Mouse (Mus musculus): Measurements from ENCODE around the gene Olfr715b. TPM values are rescaled to one million over a fixed set of nuclear protein-coding genes. Genes with fewer than 3 reads are reported as not detected.
"Not testable (repeated sequence)": the region's sequence is repeated elsewhere in the genome, so short reads cannot be mapped to it uniquely, and the experiment has no call there.

Gene Olfr715b
- total RNA-seq (2012; rRNA removed), result not detected in 2 replicates

- not testable (repeated sequence) for H3K4me3 ChIP-seq (ENCODE audit: insufficient read depth in 1 of 2, low read depth in 1 of 2, low read length in 2 of 2, poor library complexity in 1 of 2, severe bottlenecking in 1 of 2); H3K36me3 ChIP-seq (ENCODE audit: control insufficient read depth, insufficient read depth, low read length, poor library complexity, severe bottlenecking); H3K9me3 ChIP-seq (ENCODE audit: control insufficient read depth, insufficient read depth, low read depth, low read length); H3K4me1 ChIP-seq (ENCODE audit: control insufficient read depth in 2 of 2, insufficient read depth in 2 of 2, low read length in 2 of 2, poor library complexity in 1 of 2); H3K9ac ChIP-seq (ENCODE audit: insufficient read depth, low read depth, low read length, poor library complexity, severe bottlenecking); H3K27ac ChIP-seq (ENCODE audit: insufficient read depth, low read depth, low read length, poor library complexity, severe bottlenecking); DNase-seq (ENCODE audit: low read depth, low spot score)
- in situ Hi-C loops (cut with MboI; ENCODE audit: low sequenced_read_pairs in 2 of 2, unreplicated experiment in 2 of 2), result loop anchor here (10.0 kb wide), 1 partner anchor 45 kb away; no protein-coding TSS in a partner anchor
Measured at GRCm38 (mm10) chr7:107110269-107110668, at the start of gene Olfr715b. TSS of gene Olfr715b (minus strand) at chr7:107110369.

- H3K36me3 ChIP-seq (ENCODE audit: control insufficient read depth, insufficient read depth, low read length, poor library complexity, severe bottlenecking); H3K4me1 ChIP-seq (ENCODE audit: control insufficient read depth in 2 of 2, insufficient read depth in 2 of 2, low read length in 2 of 2, poor library complexity in 1 of 2); DNase-seq (ENCODE audit: low read depth, low spot score); H3K9ac ChIP-seq (ENCODE audit: insufficient read depth, low read depth, low read length, poor library complexity, severe bottlenecking); H3K27ac ChIP-seq (ENCODE audit: insufficient read depth, low read depth, low read length, poor library complexity, severe bottlenecking); in situ Hi-C loops (cut with MboI; ENCODE audit: low sequenced_read_pairs in 2 of 2, unreplicated experiment in 2 of 2); H3K4me3 ChIP-seq (ENCODE audit: insufficient read depth in 1 of 2, low read depth in 1 of 2, low read length in 2 of 2, poor library complexity in 1 of 2, severe bottlenecking in 1 of 2); H3K9me3 ChIP-seq (ENCODE audit: control insufficient read depth, insufficient read depth, low read depth, low read length): not testable (repeated sequence)
Measured at GRCm38 (mm10) chr7:107138027-107138426, 27.9 kb upstream of the Olfr715b start, which contains the start of gene Olfr716. TSS of gene Olfr716 (plus strand) at chr7:107138327.

DNA sequence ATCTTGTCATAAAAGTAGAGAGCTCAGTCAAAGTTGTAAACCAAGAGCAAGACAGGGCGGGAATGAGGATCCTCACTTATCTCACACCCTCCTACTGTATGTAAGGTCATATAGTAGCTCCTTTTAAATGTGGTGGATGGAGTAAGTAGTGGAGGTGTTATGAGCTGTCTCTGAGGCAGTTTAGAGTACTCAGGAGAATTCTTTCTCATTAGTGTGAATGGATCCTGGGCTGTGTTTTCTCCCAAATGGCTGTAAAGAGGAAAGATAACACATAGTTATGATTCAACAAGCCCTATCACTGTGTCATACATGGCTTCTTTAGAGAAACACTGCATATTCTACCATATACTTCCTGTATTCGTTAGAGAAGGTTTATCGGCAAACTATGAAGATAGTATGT lies 20.8 kb upstream of the Olfr715b start, which contains the start of gene Olfr715:
Gene Olfr715, minus strand, starts transcription at position 101 of the 400 bp plus-strand sequence.
- DNase-seq (ENCODE audit: low read depth, low spot score); in situ Hi-C loops (cut with MboI; ENCODE audit: low sequenced_read_pairs in 2 of 2, unreplicated experiment in 2 of 2); H3K9me3 ChIP-seq (ENCODE audit: control insufficient read depth, insufficient read depth, low read depth, low read length): not testable (repeated sequence)

DNA sequence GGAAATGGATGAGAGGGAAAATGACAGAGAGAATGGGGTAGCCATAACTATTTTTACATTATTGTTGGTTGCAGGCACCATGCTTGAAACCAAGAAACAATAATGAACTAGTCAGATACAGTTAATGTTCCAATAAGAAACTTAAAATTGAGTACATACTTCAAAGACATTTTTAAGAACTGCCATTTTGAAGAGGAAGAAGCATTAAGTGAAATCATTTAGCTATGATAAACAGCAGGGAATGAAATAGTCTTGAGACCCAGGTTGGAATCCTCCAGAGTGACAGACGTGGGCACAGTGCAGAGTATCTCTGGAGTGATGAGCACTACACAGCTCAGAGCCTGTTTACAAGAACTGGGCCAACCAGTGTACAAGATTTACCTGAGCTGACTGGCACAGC lies 17.2 kb downstream of the Olfr715b start, which contains the start of gene Olfr17:
Gene Olfr17, plus strand, starts transcription at position 301 of the 400 bp plus-strand sequence.
- Histone ChIP-seq H3K27ac (ENCODE audit: insufficient read depth, low read depth, low read length, poor library complexity, severe bottlenecking) (no peak within 1 kb of the TSS), H3K36me3 (ENCODE audit: control insufficient read depth, insufficient read depth, low read length, poor library complexity, severe bottlenecking) (no peaks in the 10 kb centered on the region), H3K9ac (ENCODE audit: insufficient read depth, low read depth, low read length, poor library complexity, severe bottlenecking) (no peak within 1 kb of the TSS), H3K9me3 (ENCODE audit: control insufficient read depth, insufficient read depth, low read depth, low read length) (no peaks in the 10 kb centered on the region), H3K4me1 (ENCODE audit: control insufficient read depth in 2 of 2, insufficient read depth in 2 of 2, low read length in 2 of 2, poor library complexity in 1 of 2) (no peaks in the 10 kb centered on the region), H3K4me3 (ENCODE audit: insufficient read depth in 1 of 2, low read depth in 1 of 2, low read length in 2 of 2, poor library complexity in 1 of 2, severe bottlenecking in 1 of 2) (no peak within 1 kb of the TSS)
- no peak for DNase-seq (ENCODE audit: low read depth, low spot score)
- in situ Hi-C loops (cut with MboI; ENCODE audit: low sequenced_read_pairs in 2 of 2, unreplicated experiment in 2 of 2), result no loop called here
- TF ChIP-seq ZNF384 (IDR thresholded peaks at IDR 0.05; ENCODE audit: low read depth, low read length), result no peak
- TF ChIP-seq CHD2 (IDR thresholded peaks at IDR 0.05; ENCODE audit: low read depth, low read length), result no peak
- no peak for TF ChIP-seq HCFC1 (IDR thresholded peaks at IDR 0.05; ENCODE audit: borderline replicate concordance, insufficient read depth, low read length)
- TF ChIP-seq ZC3H11A (IDR thresholded peaks at IDR 0.05; ENCODE audit: borderline replicate concordance, low read depth, low read length), result no peak
- TF ChIP-seq MAFK (IDR thresholded peaks at IDR 0.05; ENCODE audit: insufficient read depth, low read depth, low read length), result no peak

More for the DNA sequence above, 20.8 kb upstream of the Olfr715b start, which contains the start of gene Olfr715:
- H3K4me3 ChIP-seq (ENCODE audit: insufficient read depth in 1 of 2, low read depth in 1 of 2, low read length in 2 of 2, poor library complexity in 1 of 2, severe bottlenecking in 1 of 2); H3K4me1 ChIP-seq (ENCODE audit: control insufficient read depth in 2 of 2, insufficient read depth in 2 of 2, low read length in 2 of 2, poor library complexity in 1 of 2); H3K27ac ChIP-seq (ENCODE audit: insufficient read depth, low read depth, low read length, poor library complexity, severe bottlenecking); H3K9ac ChIP-seq (ENCODE audit: insufficient read depth, low read depth, low read length, poor library complexity, severe bottlenecking); H3K36me3 ChIP-seq (ENCODE audit: control insufficient read depth, insufficient read depth, low read length, poor library complexity, severe bottlenecking): not testable (repeated sequence)

DNA sequence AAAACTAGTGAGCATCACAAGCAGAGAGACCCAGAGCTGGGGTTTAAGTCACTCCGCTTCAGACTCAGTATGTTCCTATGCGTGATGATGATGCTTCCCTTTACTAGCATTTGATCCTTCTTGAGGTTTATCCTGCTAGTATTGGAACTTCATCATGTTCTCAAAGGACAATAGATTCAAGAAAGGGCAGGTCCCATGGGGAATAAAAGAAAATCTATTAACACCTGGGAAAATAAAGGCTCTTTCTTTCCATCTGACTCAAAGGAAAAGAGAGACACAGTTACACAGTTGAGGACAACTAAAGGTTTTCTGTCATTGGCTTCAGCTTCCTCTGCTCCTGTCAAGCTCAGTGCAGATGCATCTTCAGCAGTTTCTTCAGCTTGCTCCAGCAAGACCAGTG lies 39.5 kb downstream of the Olfr715b start, which contains the start of gene Olfr714:
Gene Olfr714, plus strand, starts transcription at position 301 of the 400 bp plus-strand sequence.
- no peaks in the 10 kb centered on the region for H3K36me3 ChIP-seq (ENCODE audit: control insufficient read depth, insufficient read depth, low read length, poor library complexity, severe bottlenecking)
- in situ Hi-C loops (cut with MboI; ENCODE audit: low sequenced_read_pairs in 2 of 2, unreplicated experiment in 2 of 2), result no loop called here
- no peak for TF ChIP-seq MAFK (IDR thresholded peaks at IDR 0.05; ENCODE audit: insufficient read depth, low read depth, low read length)
- TF ChIP-seq ZNF384 (IDR thresholded peaks at IDR 0.05; ENCODE audit: low read depth, low read length), result no peak
- TF ChIP-seq HCFC1 (IDR thresholded peaks at IDR 0.05; ENCODE audit: borderline replicate concordance, insufficient read depth, low read length), result no peak
- TF ChIP-seq ZC3H11A (IDR thresholded peaks at IDR 0.05; ENCODE audit: borderline replicate concordance, low read depth, low read length), result no peak
- TF ChIP-seq CHD2 (IDR thresholded peaks at IDR 0.05; ENCODE audit: low read depth, low read length), result no peak
- no peaks in the 10 kb centered on the region for H3K4me1 ChIP-seq (ENCODE audit: control insufficient read depth in 2 of 2, insufficient read depth in 2 of 2, low read length in 2 of 2, poor library complexity in 1 of 2)
- DNase-seq (ENCODE audit: low read depth, low spot score), result no peak
- H3K9ac ChIP-seq (ENCODE audit: insufficient read depth, low read depth, low read length, poor library complexity, severe bottlenecking), result no peak within 1 kb of the TSS
- H3K9me3 ChIP-seq (ENCODE audit: control insufficient read depth, insufficient read depth, low read depth, low read length), result no peaks in the 10 kb centered on the region
- no peak within 1 kb of the TSS for H3K4me3 ChIP-seq (ENCODE audit: insufficient read depth in 1 of 2, low read depth in 1 of 2, low read length in 2 of 2, poor library complexity in 1 of 2, severe bottlenecking in 1 of 2)
- no peak within 1 kb of the TSS for H3K27ac ChIP-seq (ENCODE audit: insufficient read depth, low read depth, low read length, poor library complexity, severe bottlenecking)

Other genes with a start within 250 kb of the Olfr715b start
- not detected in 2 replicates for gene Olfr704, start 247.2 kb downstream of the Olfr715b start, total RNA-seq (2012; rRNA removed)
- gene Olfr705, start 233.5 kb downstream of the Olfr715b start, total RNA-seq (2012; rRNA removed), result 0.13 and 0.26 TPM in 2 replicates
- not detected in 2 replicates for gene Olfr706, start 222.2 kb downstream of the Olfr715b start, total RNA-seq (2012; rRNA removed)
- gene Olfr707, start 209.1 kb downstream of the Olfr715b start, total RNA-seq (2012; rRNA removed), result not detected in 2 replicates
- gene Olfr1532-ps1, start 202.4 kb downstream of the Olfr715b start, total RNA-seq (2012; rRNA removed), result not detected in 2 replicates
- gene Olfr709-ps1, start 178.2 kb downstream of the Olfr715b start, total RNA-seq (2012; rRNA removed), result not detected in 2 replicates
- not detected in 2 replicates for gene Olfr710, start 162.1 kb downstream of the Olfr715b start, total RNA-seq (2012; rRNA removed)
- not detected in 2 replicates for gene Olfr6, start 146.4 kb downstream of the Olfr715b start, total RNA-seq (2012; rRNA removed)
- not detected in 2 replicates for gene Olfr711, start 134.9 kb downstream of the Olfr715b start, total RNA-seq (2012; rRNA removed)
- not detected in 2 replicates for gene Olfr2, start 104.3 kb downstream of the Olfr715b start, total RNA-seq (2012; rRNA removed)
- not detected in 2 replicates for gene Olfr713, start 79.2 kb downstream of the Olfr715b start, total RNA-seq (2012; rRNA removed)
- gene Olfr714, start 39.4 kb downstream of the Olfr715b start, total RNA-seq (2012; rRNA removed), result not detected in 2 replicates
- not detected in 2 replicates for gene Olfr17, start 17.1 kb downstream of the Olfr715b start, total RNA-seq (2012; rRNA removed)
- gene Olfr715, start 20.7 kb upstream of the Olfr715b start, total RNA-seq (2012; rRNA removed), result not detected in 2 replicates
- gene Olfr716, start 28.0 kb upstream of the Olfr715b start, total RNA-seq (2012; rRNA removed), result not detected in 2 replicates
- gene Nlrp14, start 56.6 kb upstream of the Olfr715b start, total RNA-seq (2012; rRNA removed), result 1.1 and 1.2 TPM in 2 replicates
- 82.7 and 100 TPM in 2 replicates for gene Rbmxl2, start 99.1 kb upstream of the Olfr715b start, total RNA-seq (2012; rRNA removed)